Mouse (Mus musculus): ENCODE results near the gene Slbp. TPM values are rescaled to one million over a fixed set of nuclear protein-coding genes. Genes with fewer than 3 reads are reported as not detected.

Gene Slbp
- polyA plus RNA-seq, 1 experiment = not detected

DNA sequence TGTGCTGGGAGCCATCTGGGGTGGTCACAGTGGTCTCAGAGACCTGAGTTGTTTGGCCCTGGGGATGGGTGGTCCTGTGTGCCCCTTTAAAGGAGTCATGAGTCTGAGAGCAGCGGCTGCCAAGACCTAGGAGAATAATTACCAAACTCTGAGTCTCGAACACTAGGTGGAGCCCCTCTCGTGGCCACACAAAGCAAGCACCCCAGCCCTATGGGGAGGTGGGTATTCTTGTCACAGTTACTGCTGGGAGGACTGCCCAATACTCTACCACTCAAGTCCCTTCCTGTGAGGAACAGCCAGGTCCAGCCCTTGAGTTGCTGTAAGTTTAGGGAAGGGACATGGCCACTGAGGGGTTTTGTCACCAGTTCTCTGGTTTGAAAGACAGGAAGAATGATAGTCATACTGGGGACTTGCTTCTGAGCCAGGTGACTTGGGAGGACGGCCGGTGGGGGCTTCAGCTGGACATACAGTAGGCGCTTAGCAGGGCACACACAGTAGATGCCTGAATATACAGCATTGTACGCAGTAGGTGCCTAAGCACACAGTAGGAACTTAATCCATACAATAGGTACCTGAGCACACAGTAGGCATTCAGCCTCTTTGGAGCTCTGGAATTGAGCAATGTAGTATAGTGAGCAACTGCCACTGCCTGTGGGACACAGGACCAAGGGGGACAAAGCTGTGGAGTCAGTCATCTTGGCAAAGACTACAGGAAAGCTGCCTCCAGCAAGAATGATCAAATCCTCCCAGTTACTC lies 31.7 kb upstream of the Slbp start:
- H3K4me3 ChIP-seq (ENCODE audit: insufficient read depth, low read depth, low read length) = no peak overlapping the region
- no peak overlapping the region for H3K27ac ChIP-seq (ENCODE audit: insufficient read depth, low read depth, low read length)
- WGBS = 47% methylated on average over 7 of the region's 7 CpGs
- peaks cover 7% of the 10 kb centered on the region; the same call in 1 of the 2 replicates for H3K4me1 ChIP-seq (ENCODE audit: control insufficient read depth, insufficient read depth, low read length)
- TF ChIP-seq CTCF (IDR thresholded peaks at IDR 0.05; ENCODE audit: insufficient read depth, low read depth, low read length) (no peak), POLR2A (IDR thresholded peaks at IDR 0.05; ENCODE audit: insufficient read depth, low read depth, low read length) (no peak)

DNA sequence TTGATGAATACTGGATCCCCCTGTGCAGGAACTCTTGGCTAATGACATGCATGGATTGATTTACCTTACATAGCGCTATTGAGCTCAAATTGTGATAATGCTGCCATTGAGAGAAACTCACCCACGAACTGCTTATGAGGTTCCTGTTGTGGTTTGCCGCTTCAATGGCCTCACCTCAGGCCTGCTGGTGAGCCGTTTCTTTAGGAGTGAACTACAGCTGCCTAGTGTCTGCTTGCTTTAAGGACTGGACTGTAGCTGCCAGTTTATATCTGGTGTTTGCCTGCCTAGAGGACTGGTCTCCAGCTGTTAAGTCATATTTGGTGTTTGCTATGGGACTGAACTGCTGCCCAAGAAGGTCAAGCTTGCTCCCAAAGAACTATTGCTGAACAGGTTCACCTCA lies 30.6 kb upstream of the Slbp start:
- H3K4me1 ChIP-seq (ENCODE audit: control insufficient read depth, insufficient read depth, low read length) = peaks cover 7% of the 10 kb centered on the region; the same call in 1 of the 2 replicates
- TF ChIP-seq POLR2A (IDR thresholded peaks at IDR 0.05; ENCODE audit: insufficient read depth, low read depth, low read length) (no peak), CTCF (IDR thresholded peaks at IDR 0.05; ENCODE audit: insufficient read depth, low read depth, low read length) (no peak)
- H3K27ac ChIP-seq (ENCODE audit: insufficient read depth, low read depth, low read length) = no peak overlapping the region
- 87% methylated on average over 4 of the region's 4 CpGs for WGBS
- H3K4me3 ChIP-seq (ENCODE audit: insufficient read depth, low read depth, low read length) = no peak overlapping the region

- Histone ChIP-seq H3K4me1 (ENCODE audit: control insufficient read depth, insufficient read depth, low read length) (peaks cover 7% of the 10 kb centered on the region; the same call in 1 of the 2 replicates), H3K4me3 (ENCODE audit: insufficient read depth, low read depth, low read length) (no peak overlapping the region), H3K27ac (ENCODE audit: insufficient read depth, low read depth, low read length) (no peak overlapping the region)
- 80% methylated on average over 15 of the region's 15 CpGs for WGBS
- no peak for TF ChIP-seq CTCF (IDR thresholded peaks at IDR 0.05; ENCODE audit: insufficient read depth, low read depth, low read length)
- no peak for TF ChIP-seq POLR2A (IDR thresholded peaks at IDR 0.05; ENCODE audit: insufficient read depth, low read depth, low read length)
These were observed 29.4 kb upstream of the Slbp start for GRCm38 (mm10) chr5:33681611-33682388.

- WGBS = 75% methylated on average over 3 of the region's 3 CpGs
- Histone ChIP-seq H3K27ac (ENCODE audit: insufficient read depth, low read depth, low read length) (no peak overlapping the region), H3K4me3 (ENCODE audit: insufficient read depth, low read depth, low read length) (no peak overlapping the region), H3K4me1 (ENCODE audit: control insufficient read depth, insufficient read depth, low read length) (peaks cover 2% of the 10 kb centered on the region; the same call in 1 of the 2 replicates)
- no peak for TF ChIP-seq CTCF (IDR thresholded peaks at IDR 0.05; ENCODE audit: insufficient read depth, low read depth, low read length)
- TF ChIP-seq POLR2A (IDR thresholded peaks at IDR 0.05; ENCODE audit: insufficient read depth, low read depth, low read length) = no peak
These were observed 28.7 kb upstream of the Slbp start for GRCm38 (mm10) chr5:33681044-33681443.

DNA sequence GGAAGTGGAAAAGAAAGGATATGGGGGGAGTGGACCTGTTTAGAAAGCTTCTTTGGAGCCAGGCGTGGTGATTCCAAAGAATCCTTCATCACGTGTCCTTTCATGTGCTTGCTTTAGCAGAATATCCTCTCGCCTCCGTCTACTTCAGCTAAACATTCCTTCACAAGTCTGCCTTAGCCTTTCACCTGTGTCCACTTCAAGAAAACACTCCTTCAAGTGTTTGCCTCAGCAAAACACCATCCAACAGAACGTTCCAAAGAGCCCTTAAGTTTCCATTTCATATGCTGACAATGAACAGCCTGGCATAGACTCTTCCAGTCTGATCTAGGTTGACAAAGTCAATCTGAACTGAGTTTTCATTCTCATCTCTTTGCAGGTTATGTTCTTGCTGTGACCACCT lies 25.9 kb upstream of the Slbp start:
- TF ChIP-seq CTCF (IDR thresholded peaks at IDR 0.05; ENCODE audit: insufficient read depth, low read depth, low read length) (no peak), POLR2A (IDR thresholded peaks at IDR 0.05; ENCODE audit: insufficient read depth, low read depth, low read length) (no peak)
- no peak overlapping the region for H3K4me3 ChIP-seq (ENCODE audit: insufficient read depth, low read depth, low read length)
- no peaks in the 10 kb centered on the region for H3K4me1 ChIP-seq (ENCODE audit: control insufficient read depth, insufficient read depth, low read length)
- WGBS = 93% methylated on average over 5 of the region's 5 CpGs
- H3K27ac ChIP-seq (ENCODE audit: insufficient read depth, low read depth, low read length) = no peak overlapping the region

- 0% methylated on average over 1 of the region's 1 CpGs for WGBS
These were observed 23.6 kb upstream of the Slbp start for GRCm38 (mm10) chr5:33675964-33676363.

DNA sequence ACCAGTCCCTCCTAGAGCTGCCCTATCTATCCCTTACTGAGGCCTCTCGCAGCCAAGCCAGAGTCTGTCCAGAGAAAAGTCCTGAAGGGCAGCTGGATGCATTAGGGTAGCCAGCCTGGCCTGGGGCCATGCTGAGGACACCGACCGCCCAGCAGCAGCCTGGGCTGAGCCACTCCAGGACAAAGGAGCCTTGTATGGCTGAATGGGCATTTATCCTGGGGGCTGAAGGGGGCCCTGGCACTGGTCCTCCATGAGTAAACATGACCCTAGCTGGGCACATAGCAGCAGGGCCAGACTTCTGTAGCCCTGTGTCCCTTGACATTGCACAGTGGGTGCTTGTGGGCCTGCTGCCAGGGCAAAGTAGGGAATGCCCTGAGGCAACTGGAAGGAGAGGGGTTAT lies 22.1 kb upstream of the Slbp start:
- Histone ChIP-seq H3K4me3 (ENCODE audit: insufficient read depth, low read depth, low read length) (no peak overlapping the region), H3K4me1 (ENCODE audit: control insufficient read depth, insufficient read depth, low read length) (no peaks in the 10 kb centered on the region), H3K27ac (ENCODE audit: insufficient read depth, low read depth, low read length) (no peak overlapping the region)
- 60% methylated on average over 3 of the region's 3 CpGs for WGBS
- no peak for TF ChIP-seq CTCF (IDR thresholded peaks at IDR 0.05; ENCODE audit: insufficient read depth, low read depth, low read length)
- TF ChIP-seq POLR2A (IDR thresholded peaks at IDR 0.05; ENCODE audit: insufficient read depth, low read depth, low read length) = no peak

More at GRCm38 (mm10) chr5:33675964-33676363, 23.6 kb upstream of the Slbp start:
- Histone ChIP-seq H3K4me3 (ENCODE audit: insufficient read depth, low read depth, low read length) (no peak overlapping the region), H3K4me1 (ENCODE audit: control insufficient read depth, insufficient read depth, low read length) (no peaks in the 10 kb centered on the region), H3K27ac (ENCODE audit: insufficient read depth, low read depth, low read length) (no peak overlapping the region)
- TF ChIP-seq POLR2A (IDR thresholded peaks at IDR 0.05; ENCODE audit: insufficient read depth, low read depth, low read length) = no peak
- no peak for TF ChIP-seq CTCF (IDR thresholded peaks at IDR 0.05; ENCODE audit: insufficient read depth, low read depth, low read length)

- no peaks in the 10 kb centered on the region for H3K4me1 ChIP-seq (ENCODE audit: control insufficient read depth, insufficient read depth, low read length)
- TF ChIP-seq POLR2A (IDR thresholded peaks at IDR 0.05; ENCODE audit: insufficient read depth, low read depth, low read length) = no peak
- no peak for TF ChIP-seq CTCF (IDR thresholded peaks at IDR 0.05; ENCODE audit: insufficient read depth, low read depth, low read length)
- H3K4me3 ChIP-seq (ENCODE audit: insufficient read depth, low read depth, low read length) = no peak overlapping the region
- 87% methylated on average over 5 of the region's 5 CpGs for WGBS
- no peak overlapping the region for H3K27ac ChIP-seq (ENCODE audit: insufficient read depth, low read depth, low read length)
These were observed 19.3 kb upstream of the Slbp start for GRCm38 (mm10) chr5:33671659-33672058.

- no peak overlapping the region for H3K4me3 ChIP-seq (ENCODE audit: insufficient read depth, low read depth, low read length)
- no peaks in the 10 kb centered on the region for H3K4me1 ChIP-seq (ENCODE audit: control insufficient read depth, insufficient read depth, low read length)
- TF ChIP-seq CTCF (IDR thresholded peaks at IDR 0.05; ENCODE audit: insufficient read depth, low read depth, low read length) (no peak), POLR2A (IDR thresholded peaks at IDR 0.05; ENCODE audit: insufficient read depth, low read depth, low read length) (no peak)
- no peak overlapping the region for H3K27ac ChIP-seq (ENCODE audit: insufficient read depth, low read depth, low read length)
These were observed 15.8 kb upstream of the Slbp start for GRCm38 (mm10) chr5:33668223-33668622.

Data from olfactory bulb, adult 2 months (tissue).